Comparison of ENCODE assay signal across 26 mouse cellular contexts in genomic region chr4:134106105-134106504, GRCm38 (mm10). TPM values are rescaled to one million over a fixed set of nuclear protein-coding genes. Genes with fewer than 3 reads are reported as not detected.
DNase-seq lines count a peak whose midpoint lies in the region; ATAC-seq and TF ChIP-seq lines count a peak whose summit lies in the region.
"Had no signal": no experiment of that assay in that cellular context is flagged by ENCODE, and none has a peak within 500 bp of the region (broad histone marks: within the 10 kb centered on the region; RNA-seq: fewer than 3 reads in every experiment).

No protein-coding gene starts in this region.

- peak; percentile 62 for ATAC-seq in liver, embryonic 12.5 days
- ATAC-seq in megakaryocyte progenitor cell, adult 5-6 weeks (replicated peaks; ENCODE audit: poor library complexity): peak; percentile 40
- ATAC-seq: forebrain, embryonic 13.5 days; midbrain, embryonic 13.5 days had no signal

- H3K9ac ChIP-seq in liver, embryonic 12.5 days: no peak overlapping the region
- H3K9ac ChIP-seq: forebrain, embryonic 13.5 days; heart, embryonic 13.5 days; limb, embryonic 15.5 days; midbrain, embryonic 13.5 days; neural tube, embryonic 15.5 days had no signal

- H3K9me3 ChIP-seq in liver, embryonic 12.5 days (replicated peaks): no peaks in the 10 kb centered on the region
- H3K9me3 ChIP-seq: embryonic facial prominence, embryonic 10.5 days; forebrain, embryonic 13.5 days; heart, embryonic 13.5 days; limb, embryonic 15.5 days; midbrain, embryonic 13.5 days; neural tube, embryonic 15.5 days had no signal

- H3K4me1 ChIP-seq in spleen, adult 2 months (ENCODE audit: control insufficient read depth, insufficient read depth, insufficient read length): peaks cover 25% of the 10 kb centered on the region; the same call in 1 of the 2 replicates
- H3K4me1 ChIP-seq in liver, embryonic 12.5 days: peaks cover 72% of the 10 kb centered on the region

- no peak overlapping the region for H3K4me3 ChIP-seq in spleen, adult 2 months (ENCODE audit: extremely low read depth, insufficient read depth, insufficient read length)
- H3K4me3 ChIP-seq in liver, embryonic 12.5 days: no peak overlapping the region
- H3K4me3 ChIP-seq: embryonic facial prominence, embryonic 10.5 days; forebrain, embryonic 13.5 days; heart, embryonic 13.5 days; limb, embryonic 15.5 days; midbrain, embryonic 13.5 days; myocyte; neural tube, embryonic 15.5 days had no signal

- DNase-seq in spleen, adult 2 months (ENCODE audit: low read depth in 1 of 2, low spot score in 2 of 2): no peak
- DNase-seq in spleen, postnatal 4 days (ENCODE audit: low spot score in 2 of 2): no peak
- peak; percentile 40 for DNase-seq in c-Kit-positive CD71-positive TER-119-positive erythroid progenitor cells, embryonic 14.5 days (ENCODE audit: low spot score)
- DNase-seq in urinary bladder, adult 18-20 months (ENCODE audit: low spot score in 2 of 2): no peak
- no peak for DNase-seq in right cerebral cortex, postnatal 14 days
- no peak for DNase-seq in cerebellum, postnatal 4 days (ENCODE audit: low spot score in 2 of 2)
- DNase-seq: adrenal gland, adult 8-10 months; cerebellum, adult 9-10 months; gastrocnemius, postnatal 36 days; heart, postnatal 4 days; kidney, adult 8-10 months; kidney, postnatal 36 days; layer of hippocampus, adult 9-11 months; lung, postnatal 14 days; thymus, adult 18-20 months had no signal

- TF ChIP-seq POLR2A in spleen, adult 2 months (IDR thresholded peaks at IDR 0.05; ENCODE audit: low read depth, low read length): no peak

- no peaks in the 10 kb centered on the region for H3K36me3 ChIP-seq in spleen, adult 2 months (ENCODE audit: control insufficient read depth, insufficient read depth, low read length)
- no peaks in the 10 kb centered on the region for H3K36me3 ChIP-seq in liver, embryonic 12.5 days
- H3K36me3 ChIP-seq: embryonic facial prominence, embryonic 10.5 days; heart, embryonic 13.5 days; limb, embryonic 15.5 days; midbrain, embryonic 13.5 days; neural tube, embryonic 15.5 days had no signal

- peak overlapping the region; percentile 21 for H3K27ac ChIP-seq in spleen, adult 2 months (ENCODE audit: insufficient read depth, low read length)
- peak overlapping the region; percentile 71 for H3K27ac ChIP-seq in liver, embryonic 12.5 days
- H3K27ac ChIP-seq: forebrain, embryonic 13.5 days; heart, embryonic 13.5 days; limb, embryonic 15.5 days; midbrain, embryonic 13.5 days; neural tube, embryonic 15.5 days had no signal

- no peak for TF ChIP-seq CTCF in spleen, adult 2 months (IDR thresholded peaks at IDR 0.05; ENCODE audit: extremely low read depth, insufficient read depth, insufficient read length, insufficient replicate concordance)

- 33% methylated on average over 7 of the region's 7 CpGs for WGBS in spleen, adult 2 months
- 19% methylated on average over 7 of the region's 7 CpGs for WGBS in liver, embryonic 12.5 days (ENCODE audit: insufficient replicate concordance)

- H3K27me3 ChIP-seq in spleen, adult 2 months (ENCODE audit: control insufficient read depth, insufficient read depth, low read length): no peaks in the 10 kb centered on the region
- no peaks in the 10 kb centered on the region for H3K27me3 ChIP-seq in liver, embryonic 12.5 days (replicated peaks)
- H3K27me3 ChIP-seq: forebrain, embryonic 13.5 days; heart, embryonic 13.5 days; limb, embryonic 15.5 days; midbrain, embryonic 13.5 days; neural tube, embryonic 15.5 days had no signal

- peak overlapping the region; percentile 27 for H3K4me2 ChIP-seq in liver, embryonic 12.5 days
- H3K4me2 ChIP-seq: forebrain, embryonic 13.5 days; heart, embryonic 13.5 days; limb, embryonic 15.5 days; midbrain, embryonic 13.5 days; neural tube, embryonic 15.5 days had no signal

RNA-seq across cellular contexts. Expression of gene Ubxn11, which starts 3.7 kb away (rescaled TPM):
- polyA plus RNA-seq in spleen, adult 2 months (2012; rRNA removed): 33.7 and 43.0 TPM in 2 replicates
- polyA plus RNA-seq in liver, embryonic 12.5 days (2016; fragmentation: Nextera tagmentation; extraction: Ambion mirVana): 3.4 and 3.7 TPM in 2 replicates
- total RNA-seq in megakaryocyte progenitor cell, adult 5-6 weeks (2015): 9.2 and 10.7 TPM in 2 replicates
- total RNA-seq in megakaryocyte progenitor cell, adult 5-6 weeks (2017): 6.5 and 7.3 TPM in 2 replicates

RNA-seq across cellular contexts. Expression of gene Cd52, which starts 11.2 kb away (rescaled TPM):
- 400 and 461 TPM in 2 replicates for polyA plus RNA-seq in spleen, adult 2 months (2012; rRNA removed)
- polyA plus RNA-seq in liver, embryonic 12.5 days (2016; fragmentation: Nextera tagmentation; extraction: Ambion mirVana): 18.5 and 21.5 TPM in 2 replicates
- 291 and 358 TPM in 2 replicates for total RNA-seq in megakaryocyte progenitor cell, adult 5-6 weeks (2015)
- 339 and 505 TPM in 2 replicates for total RNA-seq in megakaryocyte progenitor cell, adult 5-6 weeks (2017)
- polyA plus RNA-seq: myocyte had no signal

RNA-seq across cellular contexts. Expression of gene Sh3bgrl3, which starts 22.5 kb away (rescaled TPM):
- 1,465 and 2,211 TPM in 2 replicates for polyA plus RNA-seq in spleen, adult 2 months (2012; rRNA removed)
- polyA plus RNA-seq in liver, embryonic 12.5 days (2016; fragmentation: Nextera tagmentation; extraction: Ambion mirVana): 187 and 205 TPM in 2 replicates
- total RNA-seq in megakaryocyte progenitor cell, adult 5-6 weeks (2015): 724 and 761 TPM in 2 replicates
- 230 and 307 TPM in 2 replicates for total RNA-seq in megakaryocyte progenitor cell, adult 5-6 weeks (2017)

RNA-seq across cellular contexts. Expression of gene Crybg2, which starts 45.5 kb away (rescaled TPM):
- polyA plus RNA-seq in spleen, adult 2 months (2012; rRNA removed): 4.3 and 5.3 TPM in 2 replicates
- polyA plus RNA-seq in liver, embryonic 12.5 days (2016; fragmentation: Nextera tagmentation; extraction: Ambion mirVana): 0.71 and 0.82 TPM in 2 replicates
- total RNA-seq in megakaryocyte progenitor cell, adult 5-6 weeks (2015): 0.77 and 2.2 TPM in 2 replicates
- total RNA-seq in megakaryocyte progenitor cell, adult 5-6 weeks (2017): 0.37 and 0.71 TPM in 2 replicates
- total RNA-seq: adrenal gland, adult 8-10 months; gastrocnemius, postnatal 36 days; heart, postnatal 4 days had no signal
- polyA plus RNA-seq: heart, embryonic 13.5 days had no signal

RNA-seq across cellular contexts. Expression of gene Zfp683, which starts 52.5 kb away (rescaled TPM):
- polyA plus RNA-seq in spleen, adult 2 months (2012; rRNA removed): 3.6 and 3.8 TPM in 2 replicates
- not detected in 2 replicates for polyA plus RNA-seq in liver, embryonic 12.5 days (2016; fragmentation: Nextera tagmentation; extraction: Ambion mirVana)
- total RNA-seq in megakaryocyte progenitor cell, adult 5-6 weeks (2015): not detected in 2 replicates
- total RNA-seq in megakaryocyte progenitor cell, adult 5-6 weeks (2017): not detected in 2 replicates
- total RNA-seq: gastrocnemius, postnatal 36 days; heart, postnatal 4 days; left cerebral cortex, postnatal 10 days had no signal
- polyA plus RNA-seq: embryonic facial prominence, embryonic 10.5 days; forebrain, embryonic 13.5 days; heart, embryonic 13.5 days; limb, embryonic 15.5 days; midbrain, embryonic 13.5 days; myocyte; neural tube, embryonic 15.5 days; stomach, embryonic 14.5 days had no signal

Comparison
In these comparisons a context has a peak if more than half of its experiments do, and no peak if none do; other contexts are left out.
1. RNA of gene Cd52, which starts 11.2 kb away (polyA plus RNA-seq): 400 to 461 TPM in spleen, adult 2 months; 18.5 to 21.5 TPM in liver, embryonic 12.5 days; every median in the first group is over 10 times any median in the second.